Mouse (Mus musculus): ENCODE data around the gene Fam111a. TPM values are rescaled to one million over a fixed set of nuclear protein-coding genes. Genes with fewer than 3 reads are reported as not detected.

Gene Fam111a
- total RNA-seq, 2 experiments from 2014 or later, result 1.9 to 2.1 TPM

DNA sequence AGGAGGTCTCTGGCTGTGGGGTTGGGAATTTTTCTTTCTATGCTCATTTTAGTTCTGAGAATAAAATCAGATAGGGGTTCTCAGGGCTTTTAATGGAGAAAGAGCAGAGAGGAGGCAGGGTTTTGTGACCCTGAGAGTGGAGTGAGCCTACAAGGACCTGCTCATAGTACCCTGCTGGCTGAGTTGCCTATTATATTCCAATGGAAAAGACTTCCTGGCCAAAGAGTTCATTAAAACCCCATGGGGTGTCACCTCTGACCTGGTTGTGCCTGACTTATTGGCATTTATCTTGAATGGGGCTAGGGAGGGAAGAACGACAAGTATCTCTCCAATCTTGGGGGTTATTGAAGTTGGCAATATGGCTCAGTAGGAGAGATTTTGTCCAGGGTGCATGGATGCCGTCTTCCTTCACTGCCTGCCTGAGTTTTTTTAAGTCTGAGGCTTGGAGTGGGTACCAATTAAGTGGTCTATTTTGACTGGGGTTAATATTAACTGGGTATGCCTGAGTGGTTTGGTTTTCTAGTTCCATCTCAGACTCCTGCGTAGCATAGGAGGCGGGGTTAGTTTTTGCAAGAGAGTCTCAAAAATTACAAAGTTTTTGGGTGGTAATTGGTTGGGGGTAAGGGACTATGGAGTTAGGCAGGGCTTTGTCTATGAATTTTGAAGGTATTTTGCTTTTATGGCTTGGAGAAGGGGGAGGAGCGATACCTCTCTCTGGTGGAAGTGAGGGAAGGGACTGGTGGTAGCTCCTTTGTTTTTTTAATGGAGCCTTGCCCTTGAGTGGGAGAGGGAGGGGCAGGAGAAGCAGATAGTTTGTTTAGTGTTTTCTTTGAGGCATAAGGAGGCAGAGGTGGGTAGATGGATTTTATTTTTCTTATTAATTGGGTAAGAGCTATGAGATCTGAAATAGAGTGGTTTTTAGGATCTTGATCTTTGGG is 4.7 kb downstream of the Fam111a start:
- no peak for DNase-seq
- intact Hi-C loops (cut with DNase I), result no loop called here

DNA sequence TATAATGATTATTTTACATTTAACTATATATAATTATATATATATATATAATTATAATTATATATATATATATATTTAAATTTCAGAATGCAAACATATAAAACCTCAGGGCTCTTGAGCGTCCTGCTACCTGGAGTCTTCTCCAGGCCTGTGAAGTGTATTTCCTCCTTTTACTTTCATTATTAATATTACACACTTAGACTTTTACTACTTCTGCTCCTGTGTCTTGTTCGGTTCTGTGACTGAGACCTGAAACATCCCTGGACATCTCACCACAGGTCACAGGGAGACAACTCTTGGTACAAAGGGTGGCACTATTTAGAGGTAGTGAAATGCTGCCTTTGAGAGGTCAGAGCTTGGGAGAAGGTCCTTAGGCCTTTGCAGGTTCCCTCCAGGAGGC is 10.8 kb downstream of the Fam111a start:
- DNase-seq, result no peak
- intact Hi-C loops (cut with DNase I), result no loop called here

DNA sequence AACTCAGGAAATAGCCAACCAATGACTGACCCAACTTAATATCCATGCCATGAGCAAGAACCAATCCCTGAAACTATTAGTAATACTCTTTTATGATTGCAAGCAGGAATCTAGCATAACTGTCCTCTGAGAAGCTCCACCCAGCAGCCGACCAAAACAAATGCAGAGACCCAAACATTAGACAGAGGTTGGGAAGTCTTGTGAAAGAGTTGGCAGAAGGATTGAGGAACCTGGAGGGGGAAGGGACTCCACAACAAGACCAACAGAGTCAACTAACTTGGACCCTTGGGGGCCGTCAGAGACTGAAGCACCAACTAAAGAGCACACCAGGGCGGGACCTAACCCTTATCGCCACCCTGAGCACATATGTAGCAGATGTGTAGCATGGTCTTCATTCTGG is 12.7 kb downstream of the Fam111a start:
- intact Hi-C loops (cut with DNase I), result no loop called here
- no peak for DNase-seq

DNA sequence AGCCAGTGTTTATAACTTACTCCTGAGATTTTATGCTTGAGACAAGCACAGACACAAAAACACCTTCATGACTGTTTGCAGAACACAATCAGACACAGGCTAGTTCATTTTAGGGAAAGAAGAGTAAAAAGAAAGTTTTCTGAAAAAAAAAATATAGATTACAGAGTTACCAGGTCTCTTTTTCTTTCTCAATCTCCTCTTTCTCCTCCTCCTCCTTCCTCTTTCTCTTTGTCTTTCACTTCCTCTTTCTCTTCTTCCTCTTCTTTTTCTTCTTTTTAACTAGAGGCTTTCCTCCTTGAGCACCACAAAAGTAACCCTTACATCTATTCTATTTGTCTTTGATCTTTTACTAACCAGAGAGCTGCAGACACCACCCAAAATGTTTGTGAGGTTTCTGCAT is 18.7 kb downstream of the Fam111a start:
- no peak for DNase-seq
- intact Hi-C loops (cut with DNase I), result no loop called here

DNA sequence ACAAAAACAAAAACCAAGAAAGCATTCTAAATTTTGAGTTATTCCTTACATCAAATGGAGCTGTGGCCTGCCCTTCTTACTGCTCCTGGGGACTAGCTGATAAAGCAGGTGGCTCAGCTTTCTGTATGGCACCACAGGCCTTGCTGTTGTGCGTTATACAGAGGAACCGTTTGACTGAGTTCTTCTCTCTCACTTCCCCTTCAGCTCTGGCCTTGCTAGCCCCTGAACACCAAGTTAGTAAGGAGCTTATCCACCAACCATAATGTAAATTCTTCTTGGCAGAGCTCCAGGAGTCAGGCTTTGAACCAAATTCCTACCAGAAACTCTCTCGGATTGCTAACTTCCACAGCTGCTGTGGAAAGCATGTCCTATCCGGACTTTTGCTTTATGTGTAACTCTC is 21.5 kb downstream of the Fam111a start:
- no peak for DNase-seq

DNA sequence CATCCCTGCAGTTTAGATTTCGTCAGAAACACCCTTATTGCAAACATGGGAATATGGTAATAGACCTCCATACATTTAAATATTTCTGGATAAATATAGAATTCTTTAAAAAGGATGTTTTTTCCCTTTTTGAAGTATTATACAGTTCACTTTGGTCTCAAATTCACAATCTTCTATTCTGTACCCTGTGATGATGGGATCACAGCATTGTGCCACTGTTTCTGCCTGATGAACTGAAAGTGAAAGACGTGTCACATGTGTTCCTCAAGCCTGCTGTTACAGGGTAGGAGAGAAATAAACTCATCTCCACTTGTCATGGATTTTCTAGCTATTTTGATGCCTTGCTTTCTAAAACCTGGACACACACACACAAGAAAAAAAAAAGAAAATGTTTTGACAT is 25.3 kb downstream of the Fam111a start:
- DNase-seq, result no peak
- intact Hi-C loops (cut with DNase I), result no loop called here

More for the DNA sequence above, 21.5 kb downstream of the Fam111a start:
- intact Hi-C loops (cut with DNase I), result no loop called here

DNA sequence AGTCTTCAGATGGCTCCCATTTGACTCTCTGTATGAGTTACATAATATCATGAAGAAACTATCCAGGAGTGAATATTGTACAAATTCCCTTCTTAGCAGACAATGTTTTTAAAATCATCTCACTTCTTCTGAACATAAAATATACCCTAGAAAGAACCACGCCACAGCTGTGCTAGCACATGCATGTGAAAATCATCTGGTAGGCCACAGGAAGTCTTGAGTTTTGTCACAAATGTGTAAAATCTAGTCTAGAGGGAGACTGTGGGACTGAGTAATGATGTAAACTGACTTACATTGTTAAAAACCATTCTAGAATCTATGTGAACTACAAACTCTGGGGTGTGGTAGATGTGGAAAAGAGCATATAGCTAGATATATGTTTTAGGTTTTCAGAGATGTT is 26.1 kb downstream of the Fam111a start:
- intact Hi-C loops (cut with DNase I), result no loop called here
- DNase-seq, result no peak

DNA sequence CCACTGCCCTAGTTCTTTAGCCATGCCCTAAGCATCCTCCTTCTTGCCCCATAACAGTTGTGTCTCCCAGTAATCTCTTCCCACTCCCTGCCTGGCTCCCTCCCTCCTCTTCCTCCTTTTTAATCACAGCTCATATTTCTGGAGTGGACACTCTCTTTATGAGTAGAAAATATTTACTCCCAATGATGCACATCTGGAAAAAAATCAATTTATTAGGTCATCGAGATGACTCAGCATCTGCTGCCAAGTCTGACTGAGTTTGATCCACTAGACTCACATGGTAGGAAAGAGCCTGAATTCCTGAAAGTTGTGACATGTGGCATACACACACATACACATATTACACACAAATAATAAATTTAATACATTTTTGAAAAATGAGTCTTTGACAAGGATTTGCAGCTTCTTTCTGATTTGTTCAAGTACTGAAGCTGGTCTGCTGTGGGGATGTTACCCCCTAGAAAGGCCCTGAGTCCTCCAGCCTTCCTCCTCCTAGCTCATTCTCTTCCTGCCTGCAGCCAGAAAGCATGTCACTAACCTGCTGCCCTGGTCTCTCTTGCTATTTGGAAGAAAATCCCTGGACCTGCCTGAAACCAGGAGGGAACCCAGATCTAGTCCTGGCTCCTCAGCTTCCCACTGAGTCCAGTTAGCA is 27.2 kb downstream of the Fam111a start:
- intact Hi-C loops (cut with DNase I), result no loop called here
- no peak for DNase-seq

DNA sequence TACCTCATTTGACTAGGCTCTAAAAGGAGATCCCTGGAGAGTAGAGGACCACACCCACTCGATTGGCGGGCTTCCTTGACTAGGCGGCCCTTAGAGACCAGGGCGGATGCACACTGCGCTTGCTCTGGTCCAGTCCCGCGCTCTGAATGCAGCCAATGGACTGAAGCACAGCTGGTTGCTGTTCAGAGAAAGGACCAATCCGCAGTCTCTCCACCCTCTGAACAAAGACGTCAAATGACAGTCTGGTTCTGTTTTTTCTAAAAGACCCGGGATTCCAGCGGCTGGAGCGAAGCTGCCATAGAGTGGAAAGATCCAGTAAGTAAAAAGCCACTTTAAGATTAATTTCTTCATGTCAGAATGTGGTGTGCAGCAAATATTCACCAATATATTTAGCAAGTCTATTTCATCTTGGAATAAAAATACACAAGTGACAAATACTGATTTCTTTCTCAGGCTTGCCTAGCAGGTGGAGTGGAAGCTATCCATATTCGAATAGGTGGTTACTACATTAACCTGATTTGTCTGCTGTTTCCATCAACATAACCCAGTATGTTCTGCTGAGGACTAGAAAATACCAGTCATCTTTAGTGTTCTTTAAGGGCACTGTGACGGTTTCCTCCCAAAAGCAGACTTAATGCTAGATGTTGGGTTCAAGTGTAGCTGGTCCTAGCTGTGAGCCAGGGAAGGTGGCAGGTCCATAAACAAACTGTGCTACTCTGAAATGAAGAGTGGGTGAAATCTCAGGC is 27.9 kb downstream of the Fam111a start:
- intact Hi-C loops (cut with DNase I), result no loop called here
- DNase-seq, result peak; percentile 90 to 93

DNA sequence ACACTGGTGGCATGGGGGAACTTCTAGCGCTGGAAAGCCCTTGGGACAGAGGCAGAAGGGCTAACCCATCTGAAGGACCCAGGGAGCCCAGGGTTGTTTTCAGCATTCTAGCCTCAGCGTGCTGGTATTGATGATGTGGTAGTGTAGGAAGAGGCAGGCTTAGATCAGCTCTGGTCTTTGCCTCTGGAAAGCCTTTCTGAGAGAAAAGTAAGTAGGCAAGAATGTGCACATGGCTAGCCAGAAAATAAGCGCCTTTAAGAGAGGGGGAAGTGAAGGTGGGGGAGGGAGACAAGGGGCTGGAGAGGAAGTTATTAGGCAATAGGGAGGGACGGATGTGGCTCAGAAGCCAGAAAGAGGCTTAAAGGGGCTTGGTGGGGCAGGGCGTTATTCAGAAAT is 28.5 kb downstream of the Fam111a start:
- no peak for DNase-seq
- intact Hi-C loops (cut with DNase I), result no loop called here

DNA sequence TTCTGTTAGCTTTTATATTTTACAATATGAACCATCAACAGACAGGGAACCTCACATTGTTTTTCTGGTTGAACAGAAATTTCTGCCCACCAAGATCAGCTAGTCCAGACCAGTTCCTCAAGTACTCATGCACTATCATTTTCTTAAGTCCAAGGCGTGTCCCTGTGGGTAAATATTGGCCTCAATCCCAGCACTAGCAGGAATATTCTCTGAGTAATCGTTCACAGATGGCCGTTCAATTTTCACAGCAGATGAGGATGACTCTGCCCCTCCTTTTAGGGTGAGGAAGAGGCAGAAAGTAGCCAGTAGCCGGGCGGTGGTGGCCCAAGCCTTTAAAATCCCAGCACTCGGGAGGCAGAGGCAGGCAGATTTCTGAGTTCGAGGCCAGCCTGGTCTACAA is 29.6 kb downstream of the Fam111a start:
- DNase-seq, result peak in 1 of 2 experiments; percentile 51
- intact Hi-C loops (cut with DNase I), result no loop called here

DNA sequence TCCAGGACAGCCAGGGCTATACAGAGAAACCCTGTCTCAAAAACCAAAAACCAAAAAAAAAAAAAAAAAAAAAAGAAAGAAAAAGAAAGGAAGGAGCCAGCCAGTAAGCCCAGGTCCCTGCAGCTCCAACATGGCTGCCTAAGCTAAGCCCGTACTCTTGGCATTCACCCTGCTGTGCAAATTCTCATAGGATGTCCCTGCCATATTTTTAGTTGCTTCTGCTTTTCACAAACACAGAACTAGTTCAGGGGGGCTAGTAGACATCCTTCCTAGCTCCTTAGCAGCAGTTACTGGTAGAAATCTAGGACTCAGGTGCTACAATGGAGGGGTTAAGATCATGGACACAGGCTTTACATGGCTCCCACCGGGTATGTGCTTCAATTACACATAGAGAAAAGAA is 30.0 kb downstream of the Fam111a start:
- intact Hi-C loops (cut with DNase I), result no loop called here
- DNase-seq, result no peak

DNA sequence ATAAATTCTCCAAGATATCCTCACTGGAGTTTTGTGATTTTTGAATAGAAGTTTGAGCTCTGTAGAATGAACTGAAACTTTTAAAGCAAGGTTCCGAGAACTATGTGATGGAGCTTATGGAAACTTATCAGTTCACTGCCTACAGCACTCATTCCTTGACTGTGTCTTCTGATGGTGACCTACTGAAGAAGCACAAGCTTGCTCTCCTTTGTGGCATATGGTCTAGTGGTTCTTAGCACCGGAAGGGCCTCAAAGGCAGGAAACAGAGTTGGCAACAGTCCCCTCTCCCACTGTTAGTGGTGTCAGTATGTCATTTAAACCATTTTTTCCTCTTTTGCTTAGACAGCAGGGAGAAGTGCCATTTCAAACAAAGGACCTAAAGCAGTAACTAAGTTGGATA is 31.1 kb downstream of the Fam111a start:
- intact Hi-C loops (cut with DNase I), result no loop called here
- no peak for DNase-seq

DNA sequence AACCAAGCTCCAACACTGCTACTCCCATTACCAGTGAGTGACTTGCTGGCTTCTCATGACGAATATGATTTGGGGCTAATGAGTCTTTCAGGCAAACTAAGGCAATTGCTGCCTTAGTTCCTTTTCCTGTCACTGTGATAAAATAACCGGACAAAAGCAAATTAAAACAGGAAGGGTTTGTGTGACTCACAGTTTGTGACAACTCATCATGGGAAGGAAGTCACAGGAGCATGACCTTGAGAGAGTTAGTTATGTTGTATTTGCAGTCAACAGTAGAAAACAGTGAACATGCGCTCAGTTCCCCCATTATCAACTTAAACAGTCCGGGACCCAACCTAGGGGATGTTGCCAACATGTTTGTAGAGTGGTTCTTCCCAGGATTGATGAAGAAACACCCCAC is 39.8 kb downstream of the Fam111a start:
- intact Hi-C loops (cut with DNase I), result loop anchor here (5.0 kb wide), 1 partner anchor 38 kb away; the partner anchor contains the start of gene Fam111a

DNA sequence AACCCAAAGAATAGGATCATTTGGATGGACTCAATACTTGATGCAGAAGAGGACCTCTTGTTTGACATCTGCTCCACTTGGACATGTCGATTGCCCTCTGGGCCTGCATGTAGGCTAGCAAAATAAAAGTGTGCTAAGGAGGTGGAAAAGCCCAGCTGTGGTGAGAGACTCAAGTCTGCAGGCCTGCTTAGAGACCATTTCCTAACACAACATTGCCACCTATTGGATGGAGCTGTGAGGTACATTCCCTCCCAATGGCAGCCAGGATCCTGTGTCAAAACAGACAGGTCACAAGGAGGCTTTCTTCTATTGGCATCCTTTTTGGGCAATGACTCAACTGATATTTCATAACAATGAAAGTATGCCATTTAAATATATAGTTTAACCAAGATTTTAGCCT is 46.4 kb downstream of the Fam111a start:
- intact Hi-C loops (cut with DNase I), result loop anchor here (2.0 to 10.0 kb wide), 3 partner anchors 73 to 203 kb away; partner anchors contain the start of genes Lpxn and Zfp91
- DNase-seq, result peak; percentile 30 to 45

More for the DNA sequence above, 39.8 kb downstream of the Fam111a start:
- DNase-seq, result no peak

DNA sequence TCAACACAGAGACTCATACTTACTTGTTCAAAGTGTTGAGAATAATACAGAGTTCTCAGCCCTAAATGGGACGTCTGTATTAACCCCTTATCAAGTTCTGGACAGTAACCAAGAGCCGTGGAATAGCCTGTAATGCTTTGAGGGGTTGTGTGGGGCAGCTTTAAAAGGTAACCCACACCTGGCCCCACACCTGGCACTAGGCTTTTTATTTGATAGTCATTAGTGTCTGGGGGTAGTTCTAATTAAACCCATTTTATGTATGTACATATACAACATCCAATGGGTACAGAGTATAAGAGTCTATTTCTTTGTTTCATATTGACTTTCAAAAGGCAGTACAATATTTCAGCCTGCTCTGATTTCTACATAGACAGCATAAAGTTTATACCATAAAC is 49.6 kb downstream of the Fam111a start:
- DNase-seq, result no peak
- intact Hi-C loops (cut with DNase I), result loop anchor here (5.0 to 10.0 kb wide), 3 partner anchors 133 to 200 kb away; partner anchors contain the start of genes Lpxn, Mpeg1 and Zfp91

DNA sequence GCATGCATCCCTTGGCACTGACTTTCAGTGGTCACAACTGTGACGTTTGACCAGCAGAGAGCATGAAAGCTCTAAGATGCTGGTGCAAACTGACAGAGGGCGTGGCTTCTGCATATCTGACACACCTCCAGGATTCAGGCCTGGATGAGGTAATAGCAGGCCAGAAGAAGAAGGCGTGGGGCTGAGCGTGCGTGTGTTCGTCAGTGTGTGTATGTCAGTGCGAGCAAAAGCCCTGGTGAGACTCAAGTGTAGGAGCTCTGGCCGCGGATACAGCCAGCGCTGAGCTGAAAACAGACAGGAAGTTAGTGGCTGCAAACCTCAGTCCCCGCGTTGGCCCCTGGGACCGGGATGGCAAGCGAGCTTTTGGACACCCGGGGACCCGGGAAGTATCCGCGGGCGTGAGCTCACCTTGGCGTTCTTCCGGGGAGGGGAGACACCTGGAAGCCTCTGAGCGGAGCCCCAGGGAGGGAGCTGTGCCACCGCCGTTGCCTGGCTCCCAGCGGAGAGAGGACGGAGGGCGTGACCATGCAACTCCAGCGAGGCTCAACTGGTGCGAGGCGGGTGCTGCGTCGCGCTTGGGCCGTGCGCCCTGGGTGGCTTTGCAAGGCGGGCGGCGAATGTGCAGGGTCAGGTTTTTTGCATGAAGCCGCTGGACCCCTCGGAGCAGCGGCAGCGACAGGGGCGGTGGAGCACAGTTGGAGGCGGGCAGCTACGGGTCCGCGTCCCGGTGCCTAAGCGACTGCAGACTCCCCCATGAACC is 50.2 kb downstream of the Fam111a start:
- intact Hi-C loops (cut with DNase I), result loop anchor here (5.0 to 10.0 kb wide), 3 partner anchors 133 to 199 kb away; partner anchors contain the start of genes Lpxn, Mpeg1 and Zfp91
- DNase-seq, result peak; percentile 18 to 31

DNA sequence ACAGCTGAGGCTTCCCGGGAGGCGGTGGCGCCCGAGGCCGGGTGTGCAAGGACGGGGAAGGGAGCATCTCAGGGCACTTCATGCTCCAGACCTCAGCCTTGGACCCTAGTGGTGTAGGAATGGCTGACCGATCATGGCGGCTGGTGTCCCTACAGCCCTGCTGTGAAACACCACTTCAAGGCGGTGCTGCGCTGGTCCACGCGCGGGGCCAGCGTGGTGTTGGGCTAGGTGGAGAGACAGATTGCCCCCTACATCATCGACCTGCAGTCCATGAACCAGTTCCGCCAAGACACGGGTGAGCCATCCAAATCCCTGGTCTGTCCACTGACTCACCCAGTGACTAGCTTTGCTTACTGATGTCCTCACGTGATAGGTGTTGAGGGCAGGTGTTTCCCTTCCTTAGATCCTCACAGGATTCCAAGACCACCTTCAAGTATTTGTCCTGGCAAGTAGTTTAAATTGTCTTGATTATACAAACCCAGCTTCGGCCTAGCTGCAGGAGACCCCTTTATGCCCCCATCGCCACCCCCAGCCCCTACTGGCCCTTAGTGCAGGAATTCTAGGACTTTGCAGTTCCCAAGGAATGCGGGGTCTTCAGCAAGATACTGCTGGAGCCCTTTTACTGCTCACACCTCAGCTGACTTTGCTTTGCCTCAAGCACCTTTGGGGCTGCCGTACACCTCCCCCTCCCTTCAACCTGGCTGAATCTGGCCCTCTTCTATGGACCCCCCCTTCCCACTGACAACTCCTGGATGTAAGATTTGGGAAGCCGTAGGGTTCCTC is 50.9 kb downstream of the Fam111a start:
- DNase-seq, result no peak
- intact Hi-C loops (cut with DNase I), result loop anchor here (5.0 to 10.0 kb wide), 3 partner anchors 134 to 198 kb away; partner anchors contain the start of genes Lpxn, Mpeg1 and Zfp91

DNA sequence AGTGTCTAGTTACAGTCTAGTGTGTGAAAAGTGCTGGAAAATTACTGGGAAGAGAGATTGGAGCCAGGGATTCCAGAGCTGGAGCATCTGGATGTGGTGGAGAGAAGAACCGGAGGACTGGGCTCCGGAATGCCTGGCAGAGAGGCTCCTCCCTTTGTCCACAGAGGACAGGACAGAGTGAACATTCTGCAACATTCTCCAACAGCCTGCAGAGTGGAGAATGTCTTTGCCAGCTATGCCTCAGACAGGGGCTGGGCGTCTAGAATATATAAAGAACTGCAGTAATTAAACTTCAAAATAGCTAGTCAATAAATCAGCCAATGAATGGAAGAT is 51.5 kb downstream of the Fam111a start:
- intact Hi-C loops (cut with DNase I), result loop anchor here (5.0 to 10.0 kb wide), 3 partner anchors 135 to 198 kb away; partner anchors contain the start of genes Lpxn, Mpeg1 and Zfp91
- no peak for DNase-seq
